Mouse (Mus musculus): ENCODE data around the gene Kcnh2.

The Kcnh2 gene

DNA sequence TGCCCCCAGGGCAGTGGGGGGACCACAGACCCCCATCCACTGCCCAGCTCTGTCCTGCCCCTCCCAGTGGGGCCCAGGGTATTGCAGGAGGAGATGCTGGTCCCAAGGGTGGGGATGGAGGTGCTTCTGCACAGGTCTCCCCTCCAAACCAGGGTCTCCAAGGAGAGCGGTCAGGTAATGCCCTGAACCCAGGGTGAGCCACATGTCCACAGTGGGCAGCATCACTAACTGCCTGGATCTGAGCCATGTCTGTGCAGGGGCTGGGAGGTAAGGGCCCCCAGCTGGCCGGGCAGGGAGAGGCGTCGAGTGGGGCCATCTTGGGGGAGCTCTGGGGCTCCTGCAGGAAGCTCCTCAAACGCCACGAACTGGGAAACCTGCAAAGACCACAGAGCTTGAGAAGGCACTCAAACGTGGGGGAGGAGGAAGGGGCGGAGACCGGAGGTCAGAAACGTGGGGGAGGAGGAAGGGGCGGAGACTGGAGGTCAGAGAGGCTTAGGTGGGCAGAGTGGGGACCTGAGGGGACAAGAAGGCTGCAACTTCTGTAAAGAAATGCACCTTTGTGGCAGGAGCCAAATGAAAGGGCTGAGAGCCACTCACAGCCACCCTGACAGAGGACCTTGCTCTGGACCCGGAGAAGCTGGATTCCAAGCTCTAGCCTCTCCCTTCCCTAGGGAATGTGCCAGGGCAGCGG, 31.5 kb downstream of the Kcnh2 start:
- DNase-seq (ENCODE audit: low spot score): no peak

DNA sequence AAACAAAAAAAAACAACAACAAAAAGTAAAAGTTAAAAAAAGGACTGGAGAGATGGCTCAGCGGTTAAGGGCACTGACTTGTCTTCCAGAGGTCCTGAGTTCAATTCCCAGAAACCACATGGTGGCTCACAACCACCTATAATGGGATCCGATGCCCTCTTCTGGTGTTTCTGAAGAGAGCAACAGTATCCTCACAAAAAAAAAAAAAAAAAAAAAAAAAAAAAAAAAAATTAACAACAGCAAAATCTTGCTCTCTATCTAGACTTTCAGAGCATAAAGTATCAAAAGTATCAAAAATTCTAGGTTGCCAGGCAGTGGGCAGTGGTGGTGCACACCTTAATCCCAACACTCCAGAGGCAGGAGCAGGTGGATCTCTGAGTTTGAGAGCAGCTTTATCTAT, 42.2 kb downstream of the Kcnh2 start:
- DNase-seq (ENCODE audit: low spot score): no peak

DNA sequence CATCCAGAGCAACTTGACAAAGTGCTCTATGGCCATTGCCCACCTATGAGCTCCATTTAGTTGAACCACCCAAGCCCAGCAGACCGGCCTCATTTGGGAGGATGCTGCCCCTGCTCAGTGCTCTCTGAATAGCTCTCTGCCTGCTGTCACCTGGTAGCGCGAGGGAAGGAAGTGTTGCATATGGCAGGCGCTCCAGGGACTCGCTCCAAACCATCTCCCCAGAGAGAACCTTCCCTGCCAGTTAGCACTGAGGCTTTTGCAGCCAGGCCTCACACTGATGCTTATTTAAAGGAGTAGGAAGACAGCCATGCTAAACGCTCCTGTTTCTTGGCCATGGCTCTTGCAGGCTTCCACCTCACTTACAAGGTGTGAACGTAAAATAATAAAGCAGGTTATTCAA, 42.8 kb downstream of the Kcnh2 start:
- DNase-seq (ENCODE audit: low spot score): no peak

DNA sequence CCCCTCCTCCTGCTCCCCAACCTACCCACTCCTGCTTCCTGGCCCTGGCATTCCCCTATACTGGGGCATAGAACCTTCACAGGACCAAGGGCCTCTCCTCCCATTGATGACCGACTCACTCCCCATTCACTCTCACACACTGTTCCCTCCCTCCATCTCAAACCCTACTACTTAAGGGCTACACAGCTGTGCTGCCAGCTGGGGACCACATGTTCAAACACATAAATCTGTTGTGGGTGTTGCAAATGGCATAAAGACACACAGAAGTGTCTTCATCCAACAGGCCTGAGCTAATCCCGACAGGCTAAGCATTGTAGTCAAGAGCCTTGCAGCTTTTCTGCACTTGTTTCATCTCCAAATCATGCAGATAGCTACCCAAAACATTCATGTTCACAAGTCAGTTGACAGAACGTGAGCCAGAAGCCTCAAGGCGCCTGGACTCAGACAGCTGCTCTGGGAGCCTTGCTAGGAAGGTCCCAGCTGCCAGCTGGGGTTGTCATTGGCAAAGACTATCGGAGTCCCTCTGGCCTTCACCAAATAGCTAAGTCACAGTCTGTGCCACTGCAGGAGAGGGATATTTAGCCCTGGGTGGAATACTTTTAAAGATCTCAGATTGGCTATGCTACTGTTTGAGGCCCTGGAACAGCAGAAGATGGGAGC, 44.2 kb downstream of the Kcnh2 start:
- no peak for DNase-seq (ENCODE audit: low spot score)

DNA sequence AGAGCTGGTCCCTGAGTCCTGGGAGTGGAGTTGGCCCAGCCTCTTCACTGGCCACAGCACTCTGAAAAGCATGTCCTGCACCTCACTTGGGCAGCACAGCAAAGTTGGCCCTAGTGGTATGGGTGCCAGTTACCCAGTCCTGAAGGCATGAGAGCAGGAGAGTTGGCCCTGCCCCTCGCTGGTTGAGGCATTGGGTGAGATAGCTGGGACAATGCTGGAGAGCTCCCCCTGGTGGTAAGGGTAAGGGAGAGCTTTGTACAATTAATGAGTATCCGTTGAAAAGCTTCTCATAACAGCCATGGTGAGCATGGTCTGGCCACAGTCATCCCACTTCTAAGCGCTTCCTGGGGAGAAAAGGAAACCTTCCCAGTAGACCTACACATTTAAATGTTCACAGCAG, 48.2 kb downstream of the Kcnh2 start:
- no peak for DNase-seq (ENCODE audit: low spot score)

DNA sequence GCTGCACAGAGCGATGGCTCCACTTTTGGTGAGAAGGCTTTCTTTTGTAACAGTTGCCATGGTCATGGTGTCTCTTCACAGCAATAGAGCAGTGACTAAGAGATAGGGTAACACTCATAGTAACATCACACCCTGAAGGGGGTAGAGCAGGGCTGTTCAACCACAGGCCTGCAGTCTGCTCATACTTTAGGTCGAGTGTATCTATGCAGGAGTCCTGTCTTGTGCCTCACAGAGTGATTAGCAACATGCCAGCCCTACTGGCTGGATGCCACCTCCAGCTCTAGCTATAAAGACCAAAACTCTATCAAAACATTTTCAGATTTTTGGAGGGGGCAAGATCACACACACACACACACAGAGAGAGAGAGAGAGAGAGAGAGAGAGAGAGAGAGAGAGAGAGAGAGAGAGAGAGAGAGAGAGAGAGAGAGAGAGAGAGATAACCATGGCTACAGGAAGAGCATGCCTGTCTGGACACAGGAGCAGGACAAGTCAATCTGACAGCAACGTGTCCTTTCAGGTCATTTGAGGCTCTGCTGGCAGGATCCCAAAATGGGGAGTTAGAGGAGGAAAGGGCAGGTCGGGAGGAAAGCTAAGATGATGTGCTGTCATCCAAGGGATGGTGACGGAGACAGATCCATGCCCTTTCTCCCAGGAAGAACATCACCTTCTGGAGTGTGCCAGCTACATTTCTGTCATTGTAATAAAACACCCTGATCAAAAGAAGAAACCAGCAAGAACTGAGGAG, 51.4 kb downstream of the Kcnh2 start:
- DNase-seq (ENCODE audit: low spot score): no peak

DNA sequence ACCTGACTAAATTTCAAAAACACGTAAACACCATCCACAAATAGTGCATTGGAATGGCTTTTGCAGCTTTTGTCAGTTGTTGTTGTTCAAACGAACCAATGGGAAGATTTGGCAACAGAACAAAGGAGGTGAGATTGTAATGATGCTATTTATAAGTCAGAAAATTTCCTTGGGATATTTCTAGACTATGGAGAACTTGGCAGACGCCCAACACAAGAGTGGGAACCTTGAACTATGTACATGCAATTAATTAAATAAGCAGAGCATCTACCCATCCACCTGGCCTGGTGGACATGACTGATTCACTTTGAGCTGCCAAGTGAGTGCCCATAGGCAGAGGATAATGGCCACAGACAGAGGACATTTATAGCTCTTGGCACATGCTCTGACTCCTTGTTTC, 59.5 kb downstream of the Kcnh2 start:
- no peak for DNase-seq (ENCODE audit: low spot score)

DNA sequence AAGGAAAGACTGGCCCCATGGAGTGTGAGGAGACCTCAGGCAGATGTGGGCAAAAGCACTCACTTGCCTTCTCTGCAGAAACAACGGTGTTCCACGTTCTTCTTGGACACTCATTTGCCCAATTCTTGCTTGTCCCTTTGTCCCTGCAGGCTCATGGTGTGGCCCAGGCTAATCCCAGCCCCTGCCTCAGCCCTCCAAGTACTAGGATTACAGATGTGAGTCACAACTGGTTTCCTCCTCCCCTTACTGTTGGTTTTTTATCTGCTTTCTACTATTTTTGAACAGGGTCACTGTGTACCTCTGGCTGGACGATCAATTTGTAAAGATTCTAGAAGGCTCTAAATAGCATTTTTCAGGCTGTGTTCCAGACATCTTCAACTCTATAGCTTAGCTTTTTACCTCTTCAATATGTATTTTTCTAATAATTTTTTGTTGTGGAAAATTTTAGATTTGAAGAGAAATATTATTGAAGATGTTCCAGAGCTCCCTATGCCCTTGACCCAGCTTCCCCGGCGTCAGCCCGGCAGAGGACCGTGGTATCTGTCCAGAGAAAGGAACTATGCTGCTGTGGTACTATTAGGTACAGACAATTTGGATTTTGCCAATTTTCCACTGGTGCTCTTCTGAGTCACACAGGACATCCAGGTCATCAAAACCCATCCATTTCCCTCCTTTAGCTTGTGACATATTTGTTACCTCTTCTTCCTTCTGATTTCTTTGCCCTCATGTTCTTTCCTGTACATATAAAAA, 65.0 kb downstream of the Kcnh2 start:
- DNase-seq (ENCODE audit: low spot score): no peak

DNA sequence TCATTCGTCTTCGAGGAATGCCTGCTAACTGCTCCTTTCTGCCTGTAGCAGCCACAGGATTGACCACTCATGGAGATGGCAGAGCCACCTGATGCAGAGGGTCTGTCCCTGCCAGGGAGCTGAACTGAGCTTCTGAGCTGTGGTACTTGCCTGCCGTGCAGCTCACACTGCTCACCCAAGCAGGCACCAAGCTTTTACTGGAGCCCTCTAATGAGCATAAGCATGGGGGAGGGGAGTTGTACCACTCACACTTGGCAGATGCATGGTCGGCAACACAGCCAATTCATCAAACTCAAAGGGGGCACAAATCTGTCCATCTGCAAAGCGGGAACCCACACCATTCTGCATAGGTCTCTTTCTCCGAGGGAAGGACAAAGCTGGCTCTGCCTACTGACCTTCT, 67.3 kb downstream of the Kcnh2 start:
- no peak for DNase-seq (ENCODE audit: low spot score)

DNA sequence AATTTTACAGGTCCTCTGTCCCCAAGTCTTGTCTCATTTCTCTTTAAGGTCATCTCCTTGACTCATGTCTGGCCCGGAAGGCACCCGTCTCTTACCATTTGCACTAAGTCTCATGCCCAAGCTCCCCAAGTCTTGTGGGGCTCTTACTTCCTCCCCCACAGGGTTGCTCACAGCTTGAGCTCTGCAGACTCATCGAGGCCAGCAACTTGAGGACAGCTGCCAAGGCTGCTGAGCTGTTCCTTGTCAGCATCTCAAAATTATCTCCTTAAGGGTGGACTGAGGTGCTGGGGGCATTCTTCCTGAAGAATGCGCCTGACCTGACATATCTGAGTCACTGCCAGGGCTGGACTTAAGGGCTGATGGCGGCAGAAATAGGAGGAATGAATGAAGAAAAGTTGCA, 68.2 kb downstream of the Kcnh2 start:
- no peak for DNase-seq (ENCODE audit: low spot score)

DNA sequence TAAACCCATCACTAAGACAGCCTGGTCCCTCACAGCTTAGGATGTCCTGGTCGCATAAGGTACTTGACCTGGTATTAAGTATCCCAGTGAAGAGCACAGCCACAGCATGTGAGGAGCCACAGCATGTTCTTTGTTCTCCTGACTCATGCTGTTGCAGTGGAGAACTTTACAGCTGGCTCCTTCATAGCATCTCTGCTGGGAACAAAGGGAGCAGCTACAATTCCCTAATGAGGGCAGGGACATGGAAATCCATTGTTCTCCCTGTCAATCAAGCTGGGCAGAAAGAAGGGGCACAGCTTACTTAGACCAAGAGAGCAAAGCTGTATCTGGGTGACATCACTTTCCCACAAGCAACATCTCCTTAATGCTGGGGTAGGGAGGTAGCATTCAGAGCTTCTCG, 70.9 kb downstream of the Kcnh2 start:
- DNase-seq (ENCODE audit: low spot score): no peak

DNA sequence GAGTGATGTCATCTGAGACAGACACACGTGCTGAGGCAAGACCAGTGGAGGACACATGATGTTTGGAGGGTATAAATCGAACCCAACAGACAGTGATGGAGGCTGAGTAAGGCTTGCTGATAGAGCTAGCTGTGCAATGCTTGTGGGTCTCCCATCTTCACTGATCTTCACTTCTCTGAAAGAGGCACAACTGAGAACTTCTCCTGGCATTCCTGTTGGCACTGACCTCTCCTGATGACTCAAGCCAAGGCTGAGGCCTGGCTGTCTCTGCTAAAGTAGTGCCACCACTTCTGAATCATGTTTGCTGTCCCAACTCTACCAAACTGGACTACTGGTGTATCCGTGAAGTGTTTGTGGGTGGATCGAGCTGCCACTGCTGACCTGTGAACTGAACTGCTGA, 71.9 kb downstream of the Kcnh2 start:
- no peak for DNase-seq (ENCODE audit: low spot score)

DNA sequence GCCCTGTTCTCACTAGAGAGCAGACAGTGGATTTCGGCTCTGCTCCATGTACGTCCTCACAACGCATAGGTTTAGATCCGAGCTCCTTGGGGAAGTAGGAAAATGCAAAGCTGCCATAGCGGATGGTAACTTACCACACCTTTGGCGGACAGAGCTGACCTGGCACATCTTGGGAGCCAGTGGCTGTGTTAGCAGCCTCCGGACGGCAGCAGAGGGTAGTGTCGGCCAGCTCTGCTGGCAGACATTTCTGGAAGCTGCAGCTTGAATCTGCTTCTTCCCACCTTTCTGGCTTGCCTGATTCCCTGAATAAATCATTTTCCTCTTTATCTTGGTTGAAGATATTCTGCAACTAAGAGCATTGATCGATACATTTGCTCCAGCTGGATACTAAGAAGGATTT, 73.2 kb downstream of the Kcnh2 start:
- DNase-seq (ENCODE audit: low spot score): no peak

DNA sequence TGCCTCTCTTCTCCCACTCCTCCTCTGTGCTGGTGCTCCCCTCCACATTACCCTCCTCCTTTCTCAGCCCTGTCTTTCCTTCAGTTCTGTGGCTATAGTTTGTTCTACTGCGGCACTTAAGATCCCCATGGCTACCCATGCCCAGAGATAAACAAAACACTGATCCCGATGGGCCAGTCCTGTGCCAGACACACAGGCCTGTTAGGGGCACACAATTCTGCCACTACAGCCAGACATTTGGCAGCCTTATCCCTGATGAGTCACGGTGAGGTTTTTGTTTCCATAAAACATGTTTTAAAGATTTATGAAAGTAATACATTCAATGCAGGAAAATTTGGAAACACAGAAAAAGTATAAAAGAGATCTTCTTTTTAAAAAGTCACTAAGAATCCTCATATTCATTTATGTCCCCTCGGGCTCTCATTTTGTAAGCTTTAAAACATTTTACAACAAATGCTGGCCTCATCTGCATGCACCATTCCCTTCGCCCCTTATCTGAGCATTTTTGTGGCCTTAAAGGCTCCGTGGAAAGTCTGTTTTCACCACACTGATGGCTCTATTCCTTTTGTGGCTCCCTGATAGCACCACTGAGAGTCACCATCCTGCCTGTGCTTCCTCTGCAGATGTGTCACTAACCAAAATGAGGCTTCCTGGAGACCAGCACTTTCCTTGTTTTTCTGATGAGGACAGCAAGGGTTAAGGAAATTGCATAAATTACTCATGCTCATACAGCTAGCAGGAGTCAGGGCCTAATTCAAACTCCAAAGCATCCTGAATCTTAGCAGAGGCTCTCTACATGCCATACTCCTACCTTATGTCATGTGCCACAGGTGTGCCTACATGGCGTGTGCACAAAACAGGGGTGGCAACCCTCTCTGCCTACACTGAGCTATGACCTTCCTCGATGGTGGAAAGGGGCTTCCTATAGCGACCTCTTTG, 77.5 kb downstream of the Kcnh2 start:
- no peak for DNase-seq (ENCODE audit: low spot score)

DNA sequence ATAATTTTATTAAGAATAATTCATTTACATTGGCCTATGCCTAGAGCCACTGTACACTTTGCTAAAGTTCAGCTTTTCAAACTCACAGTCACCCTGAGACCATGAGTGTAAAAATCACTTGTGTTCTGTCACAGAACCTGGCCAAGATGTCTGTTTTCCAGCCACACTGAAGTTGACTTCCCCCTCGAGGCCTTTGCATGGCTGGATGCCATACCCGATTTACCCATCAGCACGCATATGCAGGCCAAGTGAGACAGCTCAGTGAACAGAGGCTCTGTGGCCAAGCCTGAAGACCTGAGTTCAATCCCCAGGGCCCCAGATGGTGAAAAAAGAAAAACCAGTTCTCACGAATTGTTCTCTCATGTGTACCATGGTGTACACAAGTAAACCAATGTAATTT, 80.5 kb downstream of the Kcnh2 start:
- DNase-seq (ENCODE audit: low spot score): no peak

Data from urinary bladder, postnatal 10 days (tissue).